Mouse (Mus musculus) 416B (cell line): ENCODE results near the gene Dusp1.

Experiments
- DNase-seq: peaks from one replicate; pipeline ENCODE4 v3.0.0; 2011; ENCODE audit warnings: low read depth

The Dusp1 gene

GRCm38 (mm10) chr17:26502808-26503671, 58.9 kb downstream of the Dusp1 start:
- peak; percentile 94 for DNase-seq

- DNase-seq = no peak
Measured at GRCm38 (mm10) chr17:26501826-26502225, 60.1 kb downstream of the Dusp1 start.

DNA sequence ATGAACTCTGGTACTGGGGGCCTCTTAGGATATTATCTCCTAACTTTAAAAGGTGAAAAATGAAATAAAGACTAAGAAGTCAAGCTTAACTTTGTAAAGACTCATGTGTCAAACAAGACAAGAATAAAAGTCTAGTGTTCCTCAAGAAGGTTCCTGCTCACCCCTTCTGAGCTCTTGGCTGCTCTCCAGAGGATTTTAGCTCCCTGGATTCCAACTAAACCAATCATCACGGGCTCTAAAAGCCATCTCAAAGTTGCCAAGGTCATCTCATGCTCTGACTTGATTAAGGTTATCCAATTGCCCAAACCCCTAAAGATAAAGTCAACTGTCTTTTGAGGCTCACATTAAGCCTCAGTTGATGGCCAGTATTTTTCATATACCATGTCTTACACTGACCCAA, 63.3 kb downstream of the Dusp1 start:
- DNase-seq = peak; percentile 12

- peak; percentile 85 for DNase-seq
Measured at GRCm38 (mm10) chr17:26497416-26497923, 64.5 kb downstream of the Dusp1 start.

GRCm38 (mm10) chr17:26494642-26495468, 67.1 kb downstream of the Dusp1 start:
- no peak for DNase-seq

GRCm38 (mm10) chr17:26492246-26492645, 69.7 kb downstream of the Dusp1 start:
- DNase-seq = no peak

- no peak for DNase-seq
Measured at GRCm38 (mm10) chr17:26490910-26491309, 71.0 kb downstream of the Dusp1 start.

- DNase-seq = no peak
Measured at GRCm38 (mm10) chr17:26490072-26490471, 71.9 kb downstream of the Dusp1 start.

DNA sequence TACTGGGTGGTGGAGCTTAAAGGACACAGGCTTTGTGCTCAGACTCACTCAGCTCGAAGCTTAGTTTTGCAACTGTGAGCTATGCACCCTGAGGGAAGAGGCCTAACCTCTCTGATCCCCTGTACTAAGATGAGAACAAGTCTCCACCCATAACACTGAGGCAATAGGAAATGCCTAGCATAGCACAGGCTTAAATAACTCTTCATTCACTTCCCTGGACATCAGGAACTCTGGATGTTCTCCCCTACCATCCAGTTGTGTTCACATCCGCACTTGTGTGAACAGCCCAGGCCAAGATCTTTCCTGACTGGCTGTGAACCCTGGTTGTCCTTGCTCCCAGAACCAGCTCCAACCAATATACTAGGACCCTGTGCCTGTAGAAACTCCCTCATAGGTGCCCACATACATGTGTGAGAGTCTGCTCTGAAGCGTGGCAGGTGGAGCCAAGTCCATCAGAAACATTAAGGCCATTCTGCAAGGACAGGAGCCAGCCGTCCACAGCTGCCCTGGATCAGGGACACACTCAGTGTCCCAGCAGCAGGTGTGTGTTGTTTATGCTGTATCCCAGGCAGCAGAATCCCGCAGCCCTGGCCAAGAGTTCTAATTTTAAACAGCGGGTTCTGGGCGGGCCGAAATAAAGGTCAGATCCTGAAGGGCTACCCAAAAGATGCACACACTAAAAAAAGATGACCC, 73.1 kb downstream of the Dusp1 start:
- DNase-seq = no peak

DNA sequence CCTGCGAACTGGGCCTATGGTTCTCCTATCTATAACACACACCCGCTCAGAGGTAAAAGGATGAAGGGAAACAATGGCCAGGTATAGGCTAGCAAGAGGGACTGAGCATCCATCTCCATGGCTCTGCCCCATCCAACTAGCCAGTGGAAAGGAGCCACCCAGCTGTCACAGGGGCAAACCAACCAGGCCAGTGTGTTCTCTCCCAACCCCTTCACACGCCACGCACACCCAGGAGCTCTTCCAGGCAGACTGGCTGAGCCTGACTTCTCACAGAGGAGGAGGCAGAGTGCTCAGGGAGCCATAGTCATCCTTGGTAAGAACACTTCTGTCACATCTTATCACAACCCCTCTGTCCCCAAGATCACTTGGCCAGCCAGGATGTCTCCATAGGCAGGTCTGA, 74.0 kb downstream of the Dusp1 start:
- no peak for DNase-seq

GRCm38 (mm10) chr17:26487266-26487665, 74.7 kb downstream of the Dusp1 start:
- DNase-seq = no peak

DNA sequence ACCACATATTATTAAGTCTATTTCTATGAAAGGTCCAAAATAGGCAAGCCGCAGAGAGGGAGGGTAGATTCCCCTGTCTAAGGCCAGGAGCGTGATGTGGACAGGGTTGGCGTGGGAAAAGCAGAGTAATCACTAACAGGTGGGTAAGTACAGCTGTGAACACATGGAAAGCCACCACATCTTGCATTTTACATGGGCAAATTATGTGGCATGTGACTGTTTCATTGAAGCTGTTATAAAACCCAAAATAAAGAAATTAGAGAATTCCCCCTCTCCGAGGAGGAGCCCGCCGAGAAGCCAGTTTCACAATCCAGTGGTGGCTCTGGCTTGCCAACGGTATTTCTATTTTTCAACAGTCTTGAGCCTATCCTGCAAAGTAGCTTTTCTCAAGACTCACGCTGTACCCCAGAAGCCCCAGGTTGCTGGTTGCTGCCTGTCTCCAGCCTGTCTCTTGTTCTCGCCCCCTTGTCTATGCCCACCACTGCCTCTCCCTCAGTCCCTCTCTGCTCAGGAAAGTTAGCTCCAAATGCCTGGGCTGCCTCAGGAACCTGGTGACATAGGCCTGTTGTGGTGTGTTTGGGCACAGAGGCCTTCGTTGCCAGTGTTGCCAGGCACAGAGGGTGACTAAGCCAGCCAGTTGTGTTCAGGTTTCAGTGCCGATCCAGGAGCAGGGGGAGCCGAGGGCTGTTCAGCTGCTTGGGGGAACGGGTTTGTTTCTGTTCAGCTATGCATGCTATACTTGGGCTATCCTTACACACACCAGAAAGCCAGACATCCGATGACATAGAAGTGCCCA, 77.1 kb downstream of the Dusp1 start:
- no peak for DNase-seq

DNA sequence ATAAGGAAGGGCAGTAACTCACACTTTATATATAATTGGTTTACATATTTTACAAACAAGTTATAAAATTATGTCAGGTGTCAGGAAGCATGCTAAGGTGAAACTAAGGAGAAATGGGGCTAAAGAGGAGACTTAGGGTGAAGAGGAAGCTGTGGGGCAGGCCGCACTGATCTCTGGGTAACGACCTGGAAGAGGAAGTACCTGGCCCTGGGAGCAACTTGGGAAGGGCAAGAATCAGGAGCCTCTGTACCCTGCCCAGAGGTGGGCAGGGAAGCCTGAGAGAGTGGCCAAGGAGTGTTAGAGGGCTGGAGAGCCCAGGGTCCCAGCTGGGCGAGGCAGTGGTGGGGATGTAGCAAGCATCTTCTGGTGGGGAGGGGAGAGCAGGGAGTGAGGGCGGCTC, 81.0 kb downstream of the Dusp1 start:
- DNase-seq = no peak

GRCm38 (mm10) chr17:26479619-26480018, 82.3 kb downstream of the Dusp1 start:
- no peak for DNase-seq

- no peak for DNase-seq
Measured at GRCm38 (mm10) chr17:26478672-26479071, 83.3 kb downstream of the Dusp1 start.

DNA sequence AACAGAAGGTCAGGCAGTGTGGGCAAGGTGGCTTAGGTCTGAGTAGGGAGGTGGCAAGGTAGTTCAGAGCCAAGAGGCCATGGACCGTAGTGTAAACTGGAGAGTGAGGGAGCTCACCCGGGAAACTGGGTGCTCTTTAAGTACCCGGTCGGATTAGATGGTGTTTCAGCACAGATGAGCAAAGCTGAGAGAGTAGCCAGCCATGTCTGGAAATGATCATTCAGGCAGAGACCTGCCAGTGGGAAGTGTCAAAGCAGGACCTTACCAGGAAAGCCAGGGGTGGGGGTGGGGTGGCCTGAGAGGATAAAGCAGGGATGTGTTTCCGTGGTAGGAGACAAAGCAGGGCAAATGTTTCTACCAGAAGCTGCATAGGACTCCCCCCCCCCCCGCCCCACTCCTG, 85.1 kb downstream of the Dusp1 start:
- no peak for DNase-seq

DNA sequence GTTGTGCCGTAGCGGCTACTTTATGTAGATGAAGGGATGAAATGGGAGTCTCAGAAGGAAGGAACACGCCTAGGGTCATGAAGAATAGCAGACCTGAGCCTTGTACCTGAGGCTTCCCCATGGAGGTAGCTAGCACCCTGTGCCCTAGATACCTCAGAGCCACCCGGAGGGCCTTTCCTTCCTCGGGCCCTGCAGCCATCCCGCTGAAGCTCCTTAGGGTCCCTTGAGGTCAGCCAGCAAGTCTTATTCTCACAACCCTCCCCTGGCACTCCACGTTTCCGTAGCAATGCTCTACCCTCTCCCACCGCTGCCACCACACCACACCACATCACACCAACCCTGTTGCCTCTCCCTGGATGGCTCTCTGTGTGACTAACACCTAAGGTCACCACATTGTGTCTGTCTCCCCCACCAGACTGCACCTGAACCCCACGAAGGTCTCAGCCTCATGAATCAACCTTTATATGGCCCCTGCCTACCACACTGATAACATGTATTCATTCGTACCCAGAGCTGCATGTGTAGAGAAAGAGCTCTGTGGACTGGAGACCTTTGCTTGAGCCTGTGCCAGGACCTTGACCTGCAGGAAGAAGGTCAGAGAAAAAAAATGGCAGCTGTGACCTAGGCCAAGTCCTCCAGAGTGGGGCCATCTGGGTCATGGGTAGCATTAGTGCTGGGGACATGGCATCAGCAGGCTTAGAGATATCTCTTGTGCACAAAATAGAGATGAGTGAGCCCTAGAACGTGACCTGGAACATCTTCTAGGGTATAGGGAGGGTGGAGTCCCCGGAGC, 93.6 kb downstream of the Dusp1 start:
- DNase-seq = no peak

- DNase-seq = no peak
Measured at GRCm38 (mm10) chr17:26467619-26468018, 94.3 kb downstream of the Dusp1 start.

GRCm38 (mm10) chr17:26466741-26467150, 95.2 kb downstream of the Dusp1 start:
- peak; percentile 69 for DNase-seq

- no peak for DNase-seq
Measured at GRCm38 (mm10) chr17:26464972-26465371, 97.0 kb downstream of the Dusp1 start.

DNA sequence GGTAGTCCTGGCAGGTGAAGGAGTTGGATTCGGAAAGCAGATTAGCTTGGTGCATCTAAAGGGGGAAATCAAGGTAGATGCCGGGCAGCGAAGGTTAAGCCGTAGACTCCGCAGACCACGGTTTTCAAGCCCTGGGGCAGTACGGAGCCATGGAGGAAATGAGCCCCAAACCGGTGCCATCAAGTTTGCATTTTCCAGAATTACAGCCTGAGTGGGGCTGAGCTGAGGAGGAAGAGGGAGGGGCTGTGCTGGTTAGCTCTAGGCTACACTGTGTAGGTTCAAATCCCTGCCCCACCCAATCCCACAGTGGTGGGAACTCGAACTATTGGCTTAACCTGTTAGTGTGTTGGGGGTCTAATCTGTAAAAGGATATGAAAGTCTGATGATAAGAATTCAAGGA, 97.4 kb downstream of the Dusp1 start:
- DNase-seq = no peak
